Mouse (Mus musculus): Measurements from ENCODE around the gene Oit1. TPM values are rescaled to one million over a fixed set of nuclear protein-coding genes. Genes with fewer than 3 reads are reported as not detected.

The Oit1 gene
- polyA plus RNA-seq, 1 experiment: not detected

GRCm38 (mm10) chr14:8325746-8326145 lies 52.8 kb downstream of the Oit1 start:
- H3K27ac ChIP-seq (ENCODE audit: insufficient read depth, low read length): no peak overlapping the region
- no peaks in the 10 kb centered on the region for H3K27me3 ChIP-seq (ENCODE audit: control insufficient read depth, insufficient read depth, low read length, poor library complexity, severe bottlenecking)
- no peaks in the 10 kb centered on the region for H3K36me3 ChIP-seq (ENCODE audit: control insufficient read depth, insufficient read depth, low read length, poor library complexity, severe bottlenecking)
- H3K9ac ChIP-seq (ENCODE audit: low read depth, poor library complexity, severe bottlenecking): no peak overlapping the region
- no peaks in the 10 kb centered on the region for H3K4me1 ChIP-seq (ENCODE audit: control insufficient read depth, insufficient read depth, low read length)
- TF ChIP-seq POLR2A (IDR thresholded peaks at IDR 0.05; ENCODE audit: insufficient read depth, low read length) (no peak), EP300 (IDR thresholded peaks at IDR 0.05; ENCODE audit: insufficient read depth, low read depth, low read length) (no peak), CTCF (IDR thresholded peaks at IDR 0.05; ENCODE audit: low read depth, low read length) (no peak)
- H3K9me3 ChIP-seq (replicated peaks; ENCODE audit: control insufficient read depth, insufficient read depth, low read length, poor library complexity, severe bottlenecking): no peaks in the 10 kb centered on the region
- no peak overlapping the region for H3K4me3 ChIP-seq (ENCODE audit: low read depth, low read length)

- no peaks in the 10 kb centered on the region for H3K27me3 ChIP-seq (ENCODE audit: control insufficient read depth, insufficient read depth, low read length, poor library complexity, severe bottlenecking)
- no peak for TF ChIP-seq CTCF (IDR thresholded peaks at IDR 0.05; ENCODE audit: low read depth, low read length)
- no peak for TF ChIP-seq EP300 (IDR thresholded peaks at IDR 0.05; ENCODE audit: insufficient read depth, low read depth, low read length)
- no peak for TF ChIP-seq POLR2A (IDR thresholded peaks at IDR 0.05; ENCODE audit: insufficient read depth, low read length)
Measured at GRCm38 (mm10) chr14:8320528-8320927, 58.0 kb downstream of the Oit1 start.

DNA sequence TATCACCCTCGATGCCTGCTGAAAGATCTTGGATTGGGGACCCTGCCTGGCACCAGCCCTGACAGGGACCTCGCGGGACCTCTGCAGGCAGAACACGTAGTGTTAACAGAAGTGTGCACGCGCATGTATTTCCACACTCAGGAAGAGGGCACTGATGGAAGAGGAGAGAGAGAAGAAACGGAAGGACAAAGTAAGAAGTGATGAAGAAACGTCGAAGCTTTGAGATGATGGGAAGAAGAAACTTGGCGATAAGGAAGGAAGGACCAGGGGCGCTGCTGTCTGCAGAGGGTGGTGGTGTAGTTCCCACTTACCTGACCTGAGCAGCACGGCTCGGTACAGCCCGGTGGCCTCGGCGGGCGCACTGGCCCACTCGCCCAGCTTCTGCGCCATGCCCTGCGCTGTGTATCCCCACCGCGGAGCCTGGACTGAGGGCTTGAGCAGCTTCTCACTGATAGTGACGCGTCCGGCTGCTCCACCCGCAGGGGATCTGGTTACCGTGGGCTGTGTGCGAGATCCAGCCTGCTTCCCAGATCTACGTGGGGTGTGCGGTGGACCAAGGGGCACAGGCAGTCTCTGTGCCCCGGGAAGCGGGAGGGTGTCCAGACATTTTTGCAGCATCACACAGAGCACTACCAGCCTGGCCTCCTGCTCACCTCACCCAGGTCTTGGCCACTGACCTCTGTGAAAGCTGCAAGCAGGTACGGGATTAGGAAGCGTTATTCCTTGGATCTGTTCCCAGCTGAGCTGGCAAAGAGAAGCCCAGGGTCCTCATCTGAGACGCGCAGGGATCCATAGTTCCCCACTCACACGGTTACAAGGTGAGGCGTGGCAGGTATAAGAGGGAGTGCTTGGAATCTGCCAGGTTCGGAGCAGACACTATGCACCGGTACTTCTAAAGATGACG lies 61.1 kb downstream of the Oit1 start, which contains the start of gene Fam107a:
TSS of gene Fam107a (minus strand) at position 830 of the 904 bp plus-strand sequence.
- no peak for TF ChIP-seq EP300 (IDR thresholded peaks at IDR 0.05; ENCODE audit: insufficient read depth, low read depth, low read length)
- no peak for TF ChIP-seq POLR2A (IDR thresholded peaks at IDR 0.05; ENCODE audit: insufficient read depth, low read length)
- no peak for TF ChIP-seq CTCF (IDR thresholded peaks at IDR 0.05; ENCODE audit: low read depth, low read length)
- Histone ChIP-seq H3K27me3 (ENCODE audit: control insufficient read depth, insufficient read depth, low read length, poor library complexity, severe bottlenecking) (no peaks in the 10 kb centered on the region), H3K36me3 (ENCODE audit: control insufficient read depth, insufficient read depth, low read length, poor library complexity, severe bottlenecking) (no peaks in the 10 kb centered on the region), H3K9ac (ENCODE audit: low read depth, poor library complexity, severe bottlenecking) (no peak within 1 kb of the TSS), H3K4me3 (ENCODE audit: low read depth, low read length) (peak within 1 kb of the TSS; percentile 41), H3K4me1 (ENCODE audit: control insufficient read depth, insufficient read depth, low read length) (no peaks in the 10 kb centered on the region), H3K27ac (ENCODE audit: insufficient read depth, low read length) (no peak within 1 kb of the TSS), H3K9me3 (replicated peaks; ENCODE audit: control insufficient read depth, insufficient read depth, low read length, poor library complexity, severe bottlenecking) (no peaks in the 10 kb centered on the region)

More at GRCm38 (mm10) chr14:8320528-8320927, 58.0 kb downstream of the Oit1 start:
- H3K9ac ChIP-seq (ENCODE audit: low read depth, poor library complexity, severe bottlenecking): no peak overlapping the region
- H3K27ac ChIP-seq (ENCODE audit: insufficient read depth, low read length): no peak overlapping the region
- H3K4me1 ChIP-seq (ENCODE audit: control insufficient read depth, insufficient read depth, low read length): no peaks in the 10 kb centered on the region
- no peak overlapping the region for H3K4me3 ChIP-seq (ENCODE audit: low read depth, low read length)
- H3K9me3 ChIP-seq (replicated peaks; ENCODE audit: control insufficient read depth, insufficient read depth, low read length, poor library complexity, severe bottlenecking): no peaks in the 10 kb centered on the region
- H3K36me3 ChIP-seq (ENCODE audit: control insufficient read depth, insufficient read depth, low read length, poor library complexity, severe bottlenecking): no peaks in the 10 kb centered on the region

DNA sequence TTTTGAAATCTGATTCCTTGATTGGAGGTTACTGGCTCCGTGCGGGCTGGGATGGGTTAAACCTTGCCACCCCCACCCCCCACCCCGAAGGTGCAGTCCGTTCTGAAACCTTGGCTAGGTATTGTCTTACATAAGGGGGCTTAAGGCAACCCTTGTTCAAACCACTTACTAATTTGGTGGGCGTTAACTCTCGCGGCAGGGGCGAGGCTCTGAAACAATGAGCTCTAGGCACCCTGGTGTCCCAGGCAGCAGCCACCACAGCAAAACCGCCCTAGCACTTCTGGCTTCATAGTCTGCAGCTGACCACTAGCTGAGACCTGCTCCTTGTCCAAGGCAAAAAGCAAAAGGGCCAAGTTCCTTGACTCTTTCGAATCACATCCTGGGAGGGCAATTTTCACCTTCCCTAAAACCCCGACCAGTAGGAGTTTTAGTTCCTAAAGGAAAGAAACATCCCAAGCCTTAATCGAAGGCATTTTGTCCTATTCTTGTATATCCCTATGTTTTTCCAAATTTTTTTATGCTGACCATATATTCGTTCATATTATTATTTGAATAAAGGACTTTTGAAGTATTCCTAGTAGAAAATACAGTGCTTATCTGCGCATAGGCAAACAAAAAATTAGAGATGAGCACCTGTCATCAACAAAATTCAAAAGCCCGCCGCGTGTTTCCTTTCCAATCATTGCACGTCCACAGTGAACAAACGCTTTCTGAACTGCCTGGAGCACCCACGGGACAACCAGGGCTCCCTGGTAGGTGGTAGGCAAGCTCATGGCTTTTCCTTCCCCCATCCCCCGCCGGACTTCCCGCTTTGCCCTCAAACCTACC lies 62.0 kb downstream of the Oit1 start:
- H3K9ac ChIP-seq (ENCODE audit: low read depth, poor library complexity, severe bottlenecking): no peak overlapping the region

DNA sequence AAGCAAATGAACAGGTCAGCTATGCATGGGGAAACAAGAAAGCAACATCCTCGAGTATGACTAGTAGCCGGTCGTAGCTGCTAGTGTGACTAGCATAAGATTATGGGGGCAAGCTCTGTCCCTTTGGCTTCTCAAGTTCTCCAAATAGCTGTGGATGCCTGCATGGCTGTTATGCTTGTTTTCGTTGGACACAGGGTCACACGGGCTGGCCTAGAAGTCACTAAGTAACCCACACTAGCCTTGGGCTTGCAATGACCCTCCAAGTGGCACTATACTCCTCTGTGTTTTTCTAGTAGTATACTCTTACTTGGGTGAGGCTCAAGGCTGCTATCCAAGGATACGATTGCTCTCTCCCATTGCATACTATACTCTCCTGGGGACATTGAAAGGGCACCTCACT lies 63.4 kb downstream of the Oit1 start:
- no peaks in the 10 kb centered on the region for H3K9me3 ChIP-seq (replicated peaks; ENCODE audit: control insufficient read depth, insufficient read depth, low read length, poor library complexity, severe bottlenecking)
- no peak overlapping the region for H3K4me3 ChIP-seq (ENCODE audit: low read depth, low read length)
- H3K36me3 ChIP-seq (ENCODE audit: control insufficient read depth, insufficient read depth, low read length, poor library complexity, severe bottlenecking): no peaks in the 10 kb centered on the region
- no peaks in the 10 kb centered on the region for H3K4me1 ChIP-seq (ENCODE audit: control insufficient read depth, insufficient read depth, low read length)
- H3K9ac ChIP-seq (ENCODE audit: low read depth, poor library complexity, severe bottlenecking): no peak overlapping the region
- H3K27ac ChIP-seq (ENCODE audit: insufficient read depth, low read length): no peak overlapping the region
- H3K27me3 ChIP-seq (ENCODE audit: control insufficient read depth, insufficient read depth, low read length, poor library complexity, severe bottlenecking): no peaks in the 10 kb centered on the region
- TF ChIP-seq POLR2A (IDR thresholded peaks at IDR 0.05; ENCODE audit: insufficient read depth, low read length) (no peak), EP300 (IDR thresholded peaks at IDR 0.05; ENCODE audit: insufficient read depth, low read depth, low read length) (no peak), CTCF (IDR thresholded peaks at IDR 0.05; ENCODE audit: low read depth, low read length) (no peak)

More for the DNA sequence above, 62.0 kb downstream of the Oit1 start:
- TF ChIP-seq POLR2A (IDR thresholded peaks at IDR 0.05; ENCODE audit: insufficient read depth, low read length) (no peak), EP300 (IDR thresholded peaks at IDR 0.05; ENCODE audit: insufficient read depth, low read depth, low read length) (0 out of 2 replicates have a peak, but pooled peaks have one; percentile 55), CTCF (IDR thresholded peaks at IDR 0.05; ENCODE audit: low read depth, low read length) (no peak)
- Histone ChIP-seq H3K4me3 (ENCODE audit: low read depth, low read length) (peak overlapping the region; percentile 41), H3K27me3 (ENCODE audit: control insufficient read depth, insufficient read depth, low read length, poor library complexity, severe bottlenecking) (no peaks in the 10 kb centered on the region), H3K9me3 (replicated peaks; ENCODE audit: control insufficient read depth, insufficient read depth, low read length, poor library complexity, severe bottlenecking) (no peaks in the 10 kb centered on the region), H3K4me1 (ENCODE audit: control insufficient read depth, insufficient read depth, low read length) (no peaks in the 10 kb centered on the region), H3K36me3 (ENCODE audit: control insufficient read depth, insufficient read depth, low read length, poor library complexity, severe bottlenecking) (no peaks in the 10 kb centered on the region), H3K27ac (ENCODE audit: insufficient read depth, low read length) (no peak overlapping the region)
